Mouse (Mus musculus) thymus, adult 2 months (tissue): Measurements from ENCODE around the gene Apobec3.

Source experiments
- CTCF ChIP-seq: fragments of 200-500 bp; IDR thresholded peaks from 2 replicates; pipeline ENCODE4 v1.5.1; 2012; ENCODE audit warnings: mild to moderate bottlenecking, control low read depth, low read length, moderate library complexity, borderline replicate concordance; ENCODE audit not compliant: control insufficient read depth, poor library complexity, insufficient read depth; ENCODE audit errors: extremely low read depth
- POLR2A ChIP-seq: fragments of 200-500 bp; IDR thresholded peaks from 2 replicates; pipeline ENCODE4 v1.6.1; 2012; ENCODE audit warnings: mild to moderate bottlenecking, low read length, control low read depth, moderate library complexity; ENCODE audit not compliant: control insufficient read depth, poor library complexity, insufficient read depth; ENCODE audit errors: extremely low read depth

GRCm38 (mm10) chr15:79878725-79879136 is 12.7 kb upstream of the Apobec3 start:
- TF ChIP-seq CTCF (no peak), POLR2A (no peak)
